1 mouse cellular context compared by ENCODE assay signal in the genomic region with DNA sequence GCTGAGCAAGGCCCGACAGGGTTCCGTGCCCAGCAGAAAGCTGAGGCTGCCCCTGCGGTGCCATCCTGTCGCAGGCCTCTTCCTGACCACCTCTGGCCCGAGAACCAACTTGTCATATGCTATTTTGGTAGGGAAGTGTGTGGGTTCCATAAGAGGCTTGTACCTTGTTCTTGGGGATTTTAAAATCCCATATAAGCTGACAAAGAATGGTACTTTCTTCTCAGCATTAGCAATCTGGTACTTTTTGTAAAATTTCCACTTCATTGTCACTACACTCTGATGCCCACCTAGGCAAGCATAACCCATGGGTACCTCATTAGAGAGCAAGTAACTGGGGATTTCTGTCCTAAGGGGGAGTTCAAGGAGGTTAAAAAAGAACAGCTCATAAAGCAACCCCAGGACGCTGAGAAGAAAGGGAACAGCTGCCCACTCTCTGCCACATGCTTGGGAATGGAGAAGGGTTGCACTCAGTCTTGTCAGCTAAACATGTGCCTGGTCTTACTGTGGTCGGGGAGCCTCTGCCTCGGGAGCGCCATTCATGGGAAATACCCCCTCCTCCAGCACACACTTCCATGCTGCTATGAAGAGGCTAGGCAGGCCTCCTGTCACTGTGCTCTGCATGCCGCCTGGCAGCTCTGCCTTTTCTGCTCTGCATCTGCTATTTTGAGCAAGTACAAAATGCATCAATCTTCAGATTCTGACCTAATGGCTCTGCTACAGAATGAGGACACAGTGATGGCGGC.
TF ChIP-seq lines count a peak whose summit lies in the region.

No protein-coding gene starts in this region.

TF ChIP-seq in CH12.LX, 34 proteins besides CTCF, POLR2A, EP300 and RAD21 (continued from another document):
- TF ChIP-seq UBTF (IDR thresholded peaks at IDR 0.05; ENCODE audit: low read depth, low read length) (0 out of 2 replicates have a peak, but pooled peaks have one; percentile 36), ETS1 (conservative IDR thresholded peaks at IDR 0.05; ENCODE audit: low read depth, low read length) (peak; percentile 80), JUN (IDR thresholded peaks at IDR 0.05; ENCODE audit: insufficient read depth, low read depth, low read length) (no peak), CHD1 (IDR thresholded peaks at IDR 0.05; ENCODE audit: low read depth, low read length) (no peak), ZMIZ1 (IDR thresholded peaks at IDR 0.05; ENCODE audit: low read depth, low read length) (no peak), ELF1 (IDR thresholded peaks at IDR 0.05; ENCODE audit: low read depth, low read length) (0 out of 2 replicates have a peak, but pooled peaks have one; percentile 5), POLR2AphosphoS2 (IDR thresholded peaks at IDR 0.05; ENCODE audit: low read depth, low read length) (no peak), JUND (conservative IDR thresholded peaks at IDR 0.05; ENCODE audit: low read depth, low read length) (no peak), NRF1 (IDR thresholded peaks at IDR 0.05; ENCODE audit: low read depth, low read length) (no peak)
TF ChIP-seq in CH12.LX: peak in this region for 10.
